Mouse (Mus musculus) heart, adult 9 months (tissue): ENCODE measurements around the gene St7.

Experiments used
- DNase-seq, 2 experiments: peaks; one replicate each; pipeline ENCODE4 v3.0.0; 2022; ENCODE audit warnings: low spot score in 2 of 2

St7 gene

GRCm38 (mm10) chr6:17898539-17898938, 205.8 kb downstream of the St7 start:
- no peak for DNase-seq

DNA sequence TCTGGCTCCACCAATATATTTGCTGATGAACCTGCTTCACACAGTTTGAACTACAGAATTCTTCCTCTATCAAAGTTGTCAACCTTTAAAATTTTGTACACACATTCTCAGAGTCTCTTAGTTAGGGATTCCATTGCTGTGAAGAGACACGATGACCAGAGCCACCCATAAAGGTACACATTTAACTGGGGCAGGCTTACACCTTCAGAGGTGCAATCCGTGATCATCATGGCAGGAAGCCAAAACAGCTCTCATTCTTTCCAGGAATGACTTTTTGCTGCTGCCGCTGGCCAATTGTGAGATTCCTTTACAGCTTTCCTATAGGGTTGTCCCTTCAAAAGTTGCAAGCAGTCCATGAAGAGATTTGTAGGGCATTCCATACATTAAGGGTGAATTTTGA, 210.6 kb downstream of the St7 start:
- no peak for DNase-seq

DNA sequence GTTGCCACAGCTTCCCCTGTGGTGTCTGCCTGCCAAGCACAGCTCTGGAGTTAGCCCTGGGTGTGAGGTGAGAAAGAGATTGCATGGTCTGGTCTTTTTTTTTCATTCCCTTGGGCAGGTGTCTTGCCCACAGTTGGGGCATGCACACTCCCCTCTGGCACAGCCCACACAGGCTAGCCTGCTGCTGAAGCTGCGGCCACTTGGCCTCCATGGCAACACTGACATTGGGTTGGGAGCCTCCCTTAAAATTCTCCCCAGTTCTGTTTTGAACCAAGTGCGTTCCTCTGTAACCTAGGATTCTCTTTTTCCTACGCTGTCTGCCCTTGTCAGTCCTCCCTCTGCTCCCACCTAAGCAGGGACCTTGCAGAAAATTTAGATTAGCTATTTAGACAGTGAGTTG, 213.0 kb downstream of the St7 start:
- no peak for DNase-seq

DNA sequence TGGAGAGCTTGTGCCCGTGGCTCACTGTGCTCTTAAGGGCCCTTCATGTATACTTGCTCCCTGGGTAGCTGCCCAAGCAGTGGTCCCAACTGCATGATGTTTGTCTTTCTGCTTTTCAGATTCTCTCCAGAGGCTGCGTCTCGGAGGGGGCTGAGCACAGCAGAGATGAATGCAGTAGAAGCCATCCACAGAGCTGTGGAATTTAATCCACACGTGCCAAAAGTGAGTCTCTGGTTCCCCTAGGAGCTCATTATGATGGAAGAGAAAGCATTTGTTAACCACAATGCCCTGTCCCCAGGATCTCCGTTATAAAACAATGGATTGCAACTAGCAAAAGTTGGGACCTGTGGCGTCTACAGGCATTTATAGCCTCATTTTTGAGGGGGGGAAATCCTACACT, 213.6 kb downstream of the St7 start:
- DNase-seq = no peak

GRCm38 (mm10) chr6:17912312-17912711, 219.6 kb downstream of the St7 start:
- no peak for DNase-seq

DNA sequence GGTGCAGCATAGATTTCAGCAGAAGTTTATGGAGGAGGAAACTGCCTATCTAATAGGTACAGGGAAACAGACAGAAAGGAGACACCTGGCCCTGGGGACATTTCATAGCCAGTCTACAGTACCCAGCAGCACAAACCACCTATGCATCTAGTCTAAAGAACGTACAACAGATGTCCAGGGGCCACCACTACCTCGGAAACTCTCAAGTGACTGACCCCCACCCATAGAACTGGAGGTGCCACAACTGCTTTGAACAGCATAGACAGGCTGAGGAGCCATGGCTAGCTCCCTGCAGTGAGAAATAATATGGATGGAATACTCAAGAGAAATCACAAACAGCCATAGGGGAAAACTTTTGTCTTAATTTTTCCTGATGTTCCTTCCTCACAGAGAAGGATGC, 220.1 kb downstream of the St7 start:
- DNase-seq = no peak

- DNase-seq = no peak
Observed at GRCm38 (mm10) chr6:17913315-17913714, 220.6 kb downstream of the St7 start.

- DNase-seq = no peak
Observed at GRCm38 (mm10) chr6:17914300-17914699, 221.6 kb downstream of the St7 start.

DNA sequence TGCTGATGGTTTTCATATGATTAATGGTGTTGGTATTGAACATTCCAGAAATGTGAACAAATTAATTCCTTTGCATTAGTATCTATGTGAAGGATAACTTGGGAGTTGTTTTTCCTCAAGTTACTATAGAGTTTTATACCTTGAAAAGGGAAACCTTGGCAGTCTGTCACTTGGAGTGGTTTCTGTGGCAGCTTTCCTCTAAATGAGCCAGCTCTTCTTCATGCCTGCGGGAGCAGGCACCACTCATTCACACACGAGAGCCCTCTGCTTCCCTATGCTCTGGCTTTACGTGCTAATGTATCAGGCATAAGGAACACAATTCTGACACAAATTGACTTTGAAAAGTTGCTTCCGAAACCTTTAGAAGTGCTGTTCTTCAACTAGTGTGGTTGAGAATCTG, 224.5 kb downstream of the St7 start:
- DNase-seq = no peak

DNA sequence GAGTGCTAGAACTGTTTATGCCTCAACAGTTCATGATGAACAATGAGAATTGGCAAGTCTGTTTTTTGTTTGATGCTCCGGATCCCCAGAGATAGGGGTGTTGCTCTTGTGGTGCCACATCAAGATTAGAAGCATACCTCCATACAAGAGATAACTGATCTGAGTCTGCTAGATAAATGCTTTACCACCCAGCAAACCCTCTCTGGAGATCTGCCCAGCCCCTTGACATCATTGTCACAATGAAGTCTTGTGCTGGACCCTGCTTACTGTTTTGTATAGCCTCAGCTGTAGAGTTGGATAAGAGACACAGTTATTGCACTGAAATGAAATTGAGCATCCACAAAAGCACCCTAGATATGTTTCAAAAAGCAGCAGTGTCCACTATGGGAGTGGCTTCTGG, 229.4 kb downstream of the St7 start:
- DNase-seq = no peak

DNA sequence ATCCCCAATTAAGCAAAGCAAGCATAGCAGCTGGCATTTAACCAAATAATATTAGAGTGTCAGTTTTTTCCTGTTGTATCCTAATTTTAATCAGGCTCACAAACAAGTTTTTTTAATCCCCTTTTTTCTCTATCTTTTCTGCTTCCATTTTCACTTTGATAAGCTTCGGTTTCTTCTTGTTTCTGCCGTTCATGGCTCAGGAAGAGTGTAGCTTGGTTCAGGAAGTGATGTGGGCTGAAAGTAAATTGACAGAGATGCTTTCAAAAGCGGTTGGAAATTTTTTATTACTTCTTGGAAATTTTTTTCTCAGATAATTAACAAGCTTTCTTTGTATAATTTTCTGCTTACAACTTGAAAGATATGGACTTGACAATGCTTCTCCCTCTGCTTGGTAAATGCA, 230.2 kb downstream of the St7 start:
- DNase-seq = no peak

- no peak for DNase-seq
Observed at GRCm38 (mm10) chr6:17923370-17923769, 230.6 kb downstream of the St7 start.

GRCm38 (mm10) chr6:17923894-17924505, 231.3 kb downstream of the St7 start:
- DNase-seq = no peak

DNA sequence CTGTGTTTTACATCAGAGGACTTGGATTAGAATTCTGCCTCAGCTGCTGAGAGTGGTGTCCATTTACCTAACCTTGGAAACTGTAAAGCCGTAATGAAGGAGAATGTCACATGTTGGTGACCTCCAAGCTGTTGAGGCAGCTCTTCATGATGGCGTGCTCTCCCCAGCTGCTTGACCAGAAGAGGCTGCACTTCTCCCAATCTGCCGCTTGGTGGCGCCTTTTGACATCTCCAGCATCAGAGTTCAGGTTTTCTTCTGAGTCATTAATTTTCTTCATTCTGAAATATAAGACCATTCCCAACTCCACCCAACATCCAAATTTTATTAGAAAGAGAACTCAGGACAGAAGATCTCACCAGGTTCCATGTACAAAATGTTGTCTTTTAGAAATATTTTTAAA, 232.5 kb downstream of the St7 start:
- no peak for DNase-seq

GRCm38 (mm10) chr6:17927746-17928145, 235.0 kb downstream of the St7 start:
- DNase-seq = no peak

- DNase-seq = no peak
Observed at GRCm38 (mm10) chr6:17931187-17931586, 238.5 kb downstream of the St7 start.

DNA sequence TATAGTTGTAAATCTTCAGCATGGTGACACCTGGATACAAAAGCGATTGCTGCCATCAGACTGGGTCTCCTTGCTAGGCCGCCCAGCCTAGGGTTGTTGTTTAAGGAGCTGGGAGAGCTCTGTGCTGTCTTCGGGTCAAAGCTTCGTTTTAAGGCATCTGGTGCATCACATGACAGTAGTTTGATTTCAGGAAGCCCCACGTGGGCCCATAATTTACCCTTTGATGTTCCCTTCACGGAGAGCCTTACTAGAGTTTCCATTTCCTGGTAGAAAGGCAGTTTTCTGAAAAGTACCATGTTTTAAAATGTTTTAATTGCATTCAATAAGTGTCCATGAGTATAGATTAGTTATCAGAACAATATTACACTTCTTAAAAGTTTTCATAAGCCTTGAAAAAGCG, 239.1 kb downstream of the St7 start:
- no peak for DNase-seq

- DNase-seq = no peak
Observed at GRCm38 (mm10) chr6:17932806-17933205, 240.1 kb downstream of the St7 start.

DNA sequence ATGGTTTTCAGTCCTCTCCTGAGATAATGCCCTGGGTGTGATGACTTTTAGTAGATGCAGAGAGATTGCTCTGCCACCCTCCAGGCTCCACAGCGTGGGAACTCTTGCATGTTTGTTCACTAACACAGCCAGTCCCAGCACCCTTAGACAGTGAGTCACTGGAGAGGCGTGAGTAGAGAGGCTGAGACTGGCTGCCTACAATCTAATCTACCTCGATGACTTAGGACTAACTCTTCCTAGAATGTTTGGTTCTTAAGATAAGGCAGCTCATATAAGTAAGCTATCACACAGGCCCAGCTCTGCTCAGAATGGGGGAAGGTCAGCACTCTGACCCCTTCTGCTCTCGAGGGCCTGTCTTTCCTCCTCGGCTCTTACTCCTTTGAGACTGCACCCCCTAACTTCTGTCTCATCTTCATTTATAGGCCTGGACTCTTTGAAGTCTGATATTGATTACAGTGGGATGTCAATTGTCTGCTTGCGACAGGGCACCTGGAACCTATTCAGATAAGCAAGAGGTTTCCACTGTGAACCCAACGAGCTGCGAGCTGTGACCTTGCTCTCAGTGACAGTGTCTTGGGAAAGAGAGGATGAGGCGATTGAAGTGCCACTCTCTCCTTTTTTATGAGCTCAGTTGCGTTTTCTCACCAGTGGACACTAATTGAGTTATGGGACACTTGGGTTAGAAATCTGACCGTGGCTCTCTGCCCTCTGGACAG, 246.1 kb downstream of the St7 start:
- no peak for DNase-seq

GRCm38 (mm10) chr6:17941916-17942315, 249.2 kb downstream of the St7 start:
- no peak for DNase-seq

GRCm38 (mm10) chr6:17942344-17942743, 249.6 kb downstream of the St7 start:
- DNase-seq = no peak

GRCm38 (mm10) chr6:17943877-17944617, 251.3 kb downstream of the St7 start:
- no peak for DNase-seq

DNA sequence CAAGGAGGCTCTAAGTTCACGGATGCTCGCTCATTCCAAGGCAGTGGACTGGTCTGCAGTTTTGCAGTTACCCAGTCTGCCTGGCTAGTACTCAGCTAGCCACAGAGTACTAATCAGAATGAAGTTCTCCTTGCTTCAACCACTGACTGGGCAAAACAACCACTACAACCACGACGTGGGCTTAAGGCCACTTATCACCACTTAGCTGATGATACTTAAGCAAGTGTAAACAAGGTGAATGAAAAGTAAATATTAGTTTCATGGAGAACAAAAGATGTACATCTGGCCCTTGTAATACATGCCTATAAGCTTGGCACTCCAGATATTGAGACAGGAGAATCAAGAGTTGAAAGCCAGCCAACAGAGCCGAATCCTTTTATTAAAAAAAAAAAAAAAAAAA, 253.7 kb downstream of the St7 start:
- no peak for DNase-seq
